Mouse (Mus musculus) brain, embryonic 14.5 days (tissue): ENCODE results near the gene Castor1.

Experiments used
- CTCF ChIP-seq: fragments of 200-500 bp; IDR thresholded peaks from 2 replicates; pipeline ENCODE4 v1.5.1; 2012; ENCODE audit warnings: inconsistent platforms, mild to moderate bottlenecking, moderate library complexity, borderline replicate concordance; ENCODE audit not compliant: insufficient read depth, insufficient read length; ENCODE audit errors: extremely low read depth
- POLR2A ChIP-seq: fragments of 200-500 bp; IDR thresholded peaks from 2 replicates; pipeline ENCODE4 v1.6.1; 2012; ENCODE audit warnings: mild to moderate bottlenecking, inconsistent platforms, borderline replicate concordance; ENCODE audit not compliant: poor library complexity, insufficient read depth, insufficient read length, severe bottlenecking; ENCODE audit errors: extremely low read depth

DNA sequence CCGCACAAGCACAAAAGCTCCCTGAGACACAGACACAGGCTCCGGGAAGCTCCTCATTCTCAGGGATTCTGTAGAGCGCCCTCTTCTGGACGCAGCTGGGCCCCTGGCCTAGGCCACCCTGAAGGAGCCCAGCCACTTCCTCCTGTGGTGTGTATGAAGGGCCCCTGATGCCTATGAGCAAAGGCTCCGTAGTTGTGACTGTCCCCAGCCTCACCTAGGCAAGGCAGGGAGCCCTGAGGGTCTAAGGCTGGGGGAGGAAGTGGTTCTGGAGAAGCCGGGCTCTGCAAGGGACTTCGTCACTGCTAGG, 43.1 kb downstream of the Castor1 start:
- TF ChIP-seq CTCF (peak; percentile 59), POLR2A (no peak)
